Mouse (Mus musculus) heart, adult 2 months (tissue): Measurements from ENCODE around the gene Gm42715. TPM values are rescaled to one million over a fixed set of nuclear protein-coding genes. Genes with fewer than 3 reads are reported as not detected.
A peak's percentile ranks its signal among the peaks of the same experiment; 100 is the strongest.

Experiments used
- DNase-seq, 2 experiments: peaks; one replicate each; pipeline ENCODE4 v3.0.0; 2021
- H3K27ac ChIP-seq: fragments of 200-600 bp; 2 replicates; pipeline ENCODE4 v1.8.1; 2022
- H3K27me3 ChIP-seq: fragments of 200-500 bp; 2 replicates; pipeline ENCODE4 v1.6.1; 2012; ENCODE audit warnings: mild to moderate bottlenecking, low read length, inconsistent platforms, mixed read lengths; ENCODE audit not compliant: control insufficient read depth, insufficient read depth
- H3K36me3 ChIP-seq: fragments of 200-500 bp; 2 replicates; pipeline ENCODE4 v1.6.1; 2012; ENCODE audit warnings: low read length, inconsistent platforms; ENCODE audit not compliant: control insufficient read depth, insufficient read depth
- H3K4me1 ChIP-seq: fragments of 200-500 bp; 2 replicates; pipeline ENCODE4 v1.6.1; 2011; ENCODE audit warnings: low read length; ENCODE audit not compliant: control insufficient read depth, insufficient read depth
- H3K4me3 ChIP-seq: fragments of 200-600 bp; 2 replicates; pipeline ENCODE4 v1.8.1; 2022
- H3K79me2 ChIP-seq: fragments of 200-500 bp; replicated peaks from 2 replicates; pipeline ENCODE4 v1.6.1; 2012; ENCODE audit warnings: mild to moderate bottlenecking, inconsistent platforms, low read length, moderate library complexity, mixed read lengths; ENCODE audit not compliant: control insufficient read depth, insufficient read depth
- H3K9ac ChIP-seq: fragments of 200-500 bp; 2 replicates; pipeline ENCODE4 v1.6.1; 2012; ENCODE audit warnings: low read depth, mild to moderate bottlenecking, control low read depth, inconsistent platforms, low read length, mixed read lengths
- CTCF ChIP-seq: fragments of 200-600 bp; IDR thresholded peaks from 2 replicates; pipeline ENCODE4 v1.8.1; 2022; ENCODE audit warnings: antibody characterized with exemption, mild to moderate bottlenecking, moderate library complexity
- EP300 ChIP-seq: fragments of 200-500 bp; IDR thresholded peaks from 2 replicates; pipeline ENCODE4 v1.6.1; 2011; ENCODE audit warnings: low read depth, low read length, control low read depth; ENCODE audit not compliant: insufficient read depth
- POLR2A ChIP-seq: fragments of 200-500 bp; IDR thresholded peaks from 2 replicates; pipeline ENCODE4 v1.6.1; 2011; ENCODE audit warnings: mild to moderate bottlenecking, low read depth, low read length, control low read depth; ENCODE audit not compliant: insufficient read depth
- WGBS: fragments of 180-500 bp; shearing (Covaris S2); methylation state at CpG from one replicate; pipeline ENCODE4 v1.1.7; 2018; 5-methylcytosine and 5-hydroxymethylcytosine counted together
- intact Hi-C: fragments of 180-260 bp; cut with DNase I; formaldehyde crosslinking; loops from one replicate; pipeline ENCODE4 v1.15.1; 2025
- polyA plus RNA-seq: library from polyadenylated mRNA; depleted of rRNA; stranded (reverse); fragments of >200 nt; gene quantifications from 2 replicates; pipeline ENCODE4 v1.2.3, GENCODE M21; 2012
- total RNA-seq, 2 experiments: library from RNA; stranded (reverse); gene quantifications; 2 replicates each; pipeline ENCODE4 v1.2.3; 2021

The Gm42715 gene
- total and polyA plus RNA-seq, 3 experiments = 7.8 to 8.2 (median 7.9) TPM

GRCm38 (mm10) chr7:127574115-127574514 is 54.7 kb downstream of the Gm42715 start:
- intact Hi-C loops = no loop called here
- H3K79me2 ChIP-seq = no peaks in the 10 kb centered on the region
- no peak for DNase-seq
- H3K4me3 ChIP-seq = peak overlapping the region; percentile 59
- H3K27me3 ChIP-seq = no peaks in the 10 kb centered on the region
- no peak overlapping the region for H3K9ac ChIP-seq
- TF ChIP-seq EP300 = no peak
- TF ChIP-seq POLR2A = no peak
- no peak for TF ChIP-seq CTCF
- H3K27ac ChIP-seq = peak overlapping the region; percentile 80
- H3K4me1 ChIP-seq = peaks cover 6% of the 10 kb centered on the region
- 16% methylated on average over 7 of the region's 7 CpGs for WGBS
- no peaks in the 10 kb centered on the region for H3K36me3 ChIP-seq

GRCm38 (mm10) chr7:127583260-127583659 is 63.9 kb downstream of the Gm42715 start:
- Histone ChIP-seq H3K27ac (no peak overlapping the region), H3K27me3 (no peaks in the 10 kb centered on the region), H3K36me3 (no peaks in the 10 kb centered on the region), H3K9ac (no peak overlapping the region), H3K79me2 (no peaks in the 10 kb centered on the region), H3K4me3 (no peak overlapping the region), H3K4me1 (peaks cover 3% of the 10 kb centered on the region)
- DNase-seq = no peak
- 91% methylated on average over 6 of the region's 6 CpGs for WGBS
- intact Hi-C loops = no loop called here
- TF ChIP-seq POLR2A = no peak
- TF ChIP-seq EP300 = no peak
- TF ChIP-seq CTCF = no peak

- Histone ChIP-seq H3K9ac (no peak overlapping the region), H3K79me2 (no peaks in the 10 kb centered on the region), H3K4me1 (peaks cover 8% of the 10 kb centered on the region), H3K27ac (no peak overlapping the region), H3K27me3 (no peaks in the 10 kb centered on the region), H3K4me3 (no peak overlapping the region), H3K36me3 (no peaks in the 10 kb centered on the region)
- 77% methylated on average over 7 of the region's 7 CpGs for WGBS
- no peak for TF ChIP-seq EP300
- no peak for TF ChIP-seq CTCF
- TF ChIP-seq POLR2A = no peak
- DNase-seq = no peak
- intact Hi-C loops = loop anchor here (5.0 kb wide), 3 partner anchors 73 to 182 kb away; partner anchors contain the start of genes Bcl7c, Orai3 and Srcap
Observed at GRCm38 (mm10) chr7:127585031-127585430, 65.6 kb downstream of the Gm42715 start.

GRCm38 (mm10) chr7:127586149-127586548 is 66.8 kb downstream of the Gm42715 start:
- intact Hi-C loops = loop anchor here (5.0 kb wide), 3 partner anchors 74 to 181 kb away; partner anchors contain the start of genes Bcl7c, Orai3 and Srcap
- TF ChIP-seq EP300 = no peak
- no peak for TF ChIP-seq POLR2A
- TF ChIP-seq CTCF = no peak
- H3K4me3 ChIP-seq = no peak overlapping the region
- no peak overlapping the region for H3K9ac ChIP-seq
- no peak for DNase-seq
- 69% methylated on average over 6 of the region's 6 CpGs for WGBS
- H3K4me1 ChIP-seq = peaks cover 8% of the 10 kb centered on the region
- H3K27me3 ChIP-seq = no peaks in the 10 kb centered on the region
- H3K36me3 ChIP-seq = no peaks in the 10 kb centered on the region
- H3K27ac ChIP-seq = no peak overlapping the region
- no peaks in the 10 kb centered on the region for H3K79me2 ChIP-seq

- intact Hi-C loops = loop anchor here (5.0 kb wide), 3 partner anchors 75 to 180 kb away; partner anchors contain the start of genes Bcl7c, Orai3 and Srcap
- TF ChIP-seq POLR2A = no peak
- TF ChIP-seq EP300 = no peak
- TF ChIP-seq CTCF = no peak
- no peaks in the 10 kb centered on the region for H3K79me2 ChIP-seq
- DNase-seq = no peak
- no peaks in the 10 kb centered on the region for H3K27me3 ChIP-seq
- H3K36me3 ChIP-seq = no peaks in the 10 kb centered on the region
- no peak overlapping the region for H3K9ac ChIP-seq
- H3K4me3 ChIP-seq = no peak overlapping the region
- WGBS = 62% methylated on average over 5 of the region's 5 CpGs
- peaks cover 8% of the 10 kb centered on the region for H3K4me1 ChIP-seq
- H3K27ac ChIP-seq = peak overlapping the region; percentile 75; the same call in 1 of the 2 replicates
Observed at GRCm38 (mm10) chr7:127587196-127587595, 67.8 kb downstream of the Gm42715 start.

- Histone ChIP-seq H3K9ac (peak within 1 kb of the TSS; percentile 72), H3K4me3 (peak within 1 kb of the TSS; percentile 96), H3K27me3 (no peaks in the 10 kb centered on the region), H3K4me1 (peaks cover 8% of the 10 kb centered on the region), H3K79me2 (no peaks in the 10 kb centered on the region), H3K27ac (peak within 1 kb of the TSS; percentile 75), H3K36me3 (no peaks in the 10 kb centered on the region)
- no peak; the same call in 1 of the 2 replicates for TF ChIP-seq CTCF
- peak; percentile 49; the same call in 1 of the 2 replicates for TF ChIP-seq EP300
- TF ChIP-seq POLR2A = peak; percentile 78
- intact Hi-C loops = loop anchor here (2.0 to 5.0 kb wide), 4 partner anchors 15 to 179 kb away; partner anchors contain the start of genes Bcl7c, Orai3, Phkg2 and Srcap
- DNase-seq = peak; percentile 89 to 96
- WGBS = under 1% methylated on average over 50 of the region's 50 CpGs
Observed at GRCm38 (mm10) chr7:127588011-127588871, 68.9 kb downstream of the Gm42715 start, which contains the start of the genes Ccdc189 and Rnf40. Gene Ccdc189, minus strand, starts transcription at chr7:127588595. Gene Rnf40, plus strand, starts transcription at chr7:127588767.
